17 mouse cellular contexts compared by ENCODE assay signal in the genomic region with DNA sequence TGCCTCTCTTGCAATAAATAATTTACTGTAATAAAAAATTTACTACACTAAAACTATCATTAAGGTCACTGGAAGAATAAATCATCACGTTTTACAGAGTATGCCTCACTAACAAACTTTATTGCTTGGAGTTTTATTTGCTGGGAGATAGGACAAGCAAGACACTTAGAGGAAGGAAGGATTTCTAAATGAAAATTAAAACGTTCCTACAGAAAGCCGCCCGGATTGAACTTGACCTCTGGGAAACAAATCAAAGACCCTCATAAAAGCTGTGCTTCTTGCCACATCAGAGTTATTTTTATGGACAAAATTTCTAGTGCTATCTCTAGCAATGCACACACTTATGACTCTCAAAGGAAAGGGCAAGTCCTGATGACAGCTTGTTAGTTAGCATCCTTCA.
"Had no signal": no experiment of that assay in that cellular context is flagged by ENCODE, and none has a peak within 500 bp of the region (broad histone marks: within the 10 kb centered on the region; RNA-seq: fewer than 3 reads in every experiment).

No protein-coding gene starts in this region.

- ATAC-seq: hindbrain, embryonic 16.5 days; intestine, embryonic 15.5 days; midbrain, embryonic 15.5 days had no signal

- DNase-seq: liver; liver, embryonic 13.5 days; lung, adult 2 months; lung, postnatal 14 days; lung, postnatal 4 days; retina, postnatal 1 day; right cerebral cortex, postnatal 25 days; spleen, adult 18-20 months; thymus, postnatal 25 days had no signal

- H3K36me3 ChIP-seq: intestine, embryonic 15.5 days; limb, embryonic 10.5 days; limb, embryonic 13.5 days; liver, embryonic 13.5 days; midbrain, embryonic 12.5 days; midbrain, embryonic 15.5 days; neural tube, embryonic 13.5 days; stomach, embryonic 15.5 days had no signal

- H3K27ac ChIP-seq: intestine, embryonic 15.5 days; limb, embryonic 10.5 days; limb, embryonic 13.5 days; liver, embryonic 13.5 days; midbrain, embryonic 12.5 days; midbrain, embryonic 15.5 days; neural tube, embryonic 13.5 days; stomach, embryonic 15.5 days had no signal

- H3K4me1 ChIP-seq: intestine, embryonic 15.5 days; limb, embryonic 13.5 days; liver, embryonic 13.5 days; midbrain, embryonic 12.5 days; midbrain, embryonic 15.5 days; neural tube, embryonic 13.5 days; stomach, embryonic 15.5 days had no signal

- H3K4me3 ChIP-seq: intestine, embryonic 15.5 days; limb, embryonic 10.5 days; limb, embryonic 13.5 days; liver, embryonic 13.5 days; midbrain, embryonic 12.5 days; midbrain, embryonic 15.5 days; neural tube, embryonic 13.5 days; stomach, embryonic 15.5 days had no signal

- H3K4me2 ChIP-seq: intestine, embryonic 15.5 days; limb, embryonic 13.5 days; liver, embryonic 13.5 days; midbrain, embryonic 12.5 days; midbrain, embryonic 15.5 days; neural tube, embryonic 13.5 days; stomach, embryonic 15.5 days had no signal

- H3K27me3 ChIP-seq: intestine, embryonic 15.5 days; limb, embryonic 13.5 days; liver, embryonic 13.5 days; midbrain, embryonic 12.5 days; midbrain, embryonic 15.5 days; neural tube, embryonic 13.5 days; stomach, embryonic 15.5 days had no signal

- H3K9me3 ChIP-seq: intestine, embryonic 15.5 days; limb, embryonic 10.5 days; limb, embryonic 13.5 days; liver, embryonic 13.5 days; midbrain, embryonic 12.5 days; midbrain, embryonic 15.5 days; neural tube, embryonic 13.5 days; stomach, embryonic 15.5 days had no signal

- H3K9ac ChIP-seq: intestine, embryonic 15.5 days; limb, embryonic 13.5 days; liver, embryonic 13.5 days; midbrain, embryonic 12.5 days; midbrain, embryonic 15.5 days; neural tube, embryonic 13.5 days; stomach, embryonic 15.5 days had no signal
